Mouse (Mus musculus) kidney, postnatal 4 days (tissue): ENCODE data around the gene Itih3.

Experiments
- DNase-seq, 2 experiments: peaks; one replicate each; pipeline ENCODE4 v3.0.0; 2021; ENCODE audit warnings: mixed read lengths in 2 of 2

Gene Itih3

DNA sequence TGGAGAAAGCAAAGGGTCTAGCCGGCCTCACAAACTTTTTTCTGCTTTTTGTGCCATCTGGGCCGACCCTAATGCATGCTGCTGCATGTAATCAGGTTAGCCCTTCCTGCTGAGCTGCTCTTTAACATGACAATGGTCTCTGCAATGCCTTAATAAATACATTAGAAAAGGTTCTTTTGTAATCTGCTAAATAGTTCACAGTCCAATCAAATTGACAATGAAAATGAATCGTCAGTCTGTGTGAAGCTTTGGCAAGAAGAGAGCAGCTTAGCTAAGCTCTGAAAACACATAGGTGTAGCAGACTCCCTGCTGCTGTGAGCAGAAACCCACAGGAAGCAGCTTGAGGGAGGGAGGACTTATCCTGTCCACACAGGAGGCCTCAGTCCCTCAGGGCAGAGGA, 23.6 kb downstream of the Itih3 start:
- no peak for DNase-seq

DNA sequence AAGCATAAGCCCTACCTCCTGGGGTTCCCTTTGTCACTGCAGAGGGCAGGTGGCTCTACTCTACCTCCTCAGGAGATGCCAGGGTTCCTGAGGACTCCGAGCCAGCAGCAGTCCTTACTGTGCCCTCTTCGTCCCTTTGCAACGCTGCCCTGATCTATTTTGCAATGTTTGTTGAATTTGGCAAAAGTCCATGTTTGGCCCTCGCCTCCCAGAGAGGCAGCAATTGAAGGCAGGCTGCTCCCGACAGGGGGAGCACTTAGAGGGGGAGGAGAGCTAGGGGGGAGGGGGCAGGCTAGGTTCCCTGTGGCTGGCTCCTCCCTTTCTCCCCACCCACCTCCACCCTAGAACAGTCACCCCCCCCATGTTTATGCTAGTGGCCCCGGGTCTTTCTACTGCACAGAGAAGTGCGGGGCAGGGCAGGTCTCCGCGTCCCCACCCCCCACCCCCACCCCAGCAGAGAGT, 35.3 kb downstream of the Itih3 start:
- DNase-seq: peak; percentile 69 to 77

DNA sequence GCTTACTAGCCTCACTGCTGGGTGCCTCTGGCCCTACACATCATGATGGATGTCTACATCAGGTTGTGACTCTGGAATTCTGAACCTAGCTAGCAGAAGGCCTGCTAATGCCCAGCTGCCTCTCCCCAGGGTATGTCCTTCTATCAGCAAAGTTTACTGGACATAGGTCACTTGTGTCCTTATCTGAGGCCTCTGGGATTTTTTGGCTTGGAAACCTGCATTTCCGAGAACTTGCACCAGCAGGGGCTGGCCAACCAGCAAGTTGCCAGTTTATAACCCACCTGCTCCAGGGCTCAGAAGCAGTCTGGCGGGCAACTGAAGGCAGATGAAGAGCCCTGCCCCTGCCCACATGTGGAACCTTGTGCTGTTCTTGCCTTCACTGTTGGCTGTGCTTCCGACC, 37.4 kb downstream of the Itih3 start, which contains the start of gene Itih4:
TSS of gene Itih4 (plus strand) at position 273 of the 400 bp plus-strand sequence.
- DNase-seq: no peak

DNA sequence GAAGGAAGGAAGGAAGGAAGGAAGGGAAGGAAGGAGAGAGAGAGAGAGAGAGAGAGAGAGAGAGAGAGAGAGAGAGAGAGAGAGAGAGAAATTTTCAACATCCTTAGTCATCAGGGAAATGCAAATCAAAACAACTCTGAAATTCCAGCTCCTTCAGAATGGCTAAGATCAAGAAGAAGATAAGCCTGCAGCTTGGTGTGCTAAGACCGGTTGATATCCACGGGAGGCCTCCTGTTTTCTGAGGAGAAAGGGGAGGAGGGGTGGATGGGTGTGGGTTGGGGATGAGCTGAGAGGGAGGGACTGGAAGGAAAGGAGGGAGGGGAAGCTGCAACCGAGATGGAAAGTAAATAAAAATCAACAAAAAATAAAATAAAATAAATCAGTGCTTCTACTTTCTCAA, 38.3 kb downstream of the Itih3 start:
- no peak for DNase-seq

DNA sequence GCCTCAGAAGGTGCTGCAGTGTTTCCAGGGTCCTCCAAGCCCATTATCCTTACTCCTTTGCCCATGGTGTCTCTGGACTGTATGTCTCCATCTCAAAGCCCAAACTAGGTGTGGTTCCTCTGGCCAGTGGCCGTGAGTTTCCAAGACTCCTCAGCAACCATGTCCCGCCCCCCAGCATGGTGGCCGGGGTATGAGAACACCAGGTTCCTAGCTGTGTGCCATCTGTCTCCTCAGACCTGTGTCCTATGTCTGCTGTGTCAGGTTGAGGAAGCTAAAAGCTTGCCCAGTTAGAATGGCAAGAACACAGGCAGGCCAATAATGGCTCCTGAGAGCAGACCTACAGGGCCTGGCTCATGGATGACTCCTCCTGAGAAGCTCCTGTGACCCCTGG, 41.8 kb downstream of the Itih3 start:
- no peak for DNase-seq

DNA sequence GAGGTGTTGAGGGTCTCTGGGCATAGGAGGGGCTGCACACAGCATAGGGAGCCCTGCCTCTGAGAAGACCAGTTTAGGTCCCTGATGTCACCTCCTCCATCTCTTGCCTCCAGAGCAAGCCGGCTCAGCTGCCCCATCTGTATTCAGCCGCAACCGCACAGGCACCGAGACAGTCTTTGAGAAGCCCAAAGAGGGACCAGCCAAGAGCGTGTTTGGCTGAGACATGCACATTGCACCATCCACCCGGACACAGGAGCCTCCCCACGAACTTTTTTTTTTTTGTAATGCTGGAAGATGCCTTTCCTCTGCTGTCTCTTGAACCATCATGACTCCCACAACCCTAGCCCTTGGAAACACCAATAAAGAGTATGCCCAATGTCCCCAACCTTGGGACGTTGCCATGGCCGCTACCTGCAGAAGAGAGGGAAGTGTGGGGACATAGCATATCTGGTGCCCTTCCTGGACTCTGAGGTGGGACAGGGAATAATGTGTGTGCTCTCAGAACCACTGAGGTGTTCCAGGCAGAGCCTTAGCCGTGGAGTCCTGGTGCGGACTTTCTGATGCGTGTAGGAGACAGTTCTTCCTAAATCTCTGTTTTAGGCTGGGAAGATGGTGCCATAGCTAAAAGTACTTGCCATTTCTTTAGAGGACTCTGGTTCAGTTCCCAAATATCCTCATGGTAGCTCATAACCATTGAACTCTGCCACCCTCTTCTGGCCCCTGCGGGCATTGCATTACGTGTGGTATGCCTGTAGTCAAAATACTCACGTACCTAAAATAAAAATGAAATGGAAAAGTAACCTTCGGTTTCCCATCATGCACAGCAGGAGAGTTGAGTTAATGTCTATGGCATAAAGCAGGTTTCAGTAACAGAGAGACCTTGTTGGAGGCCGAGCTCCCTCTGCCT, 42.5 kb downstream of the Itih3 start:
- DNase-seq: peak; percentile 84 to 85

DNA sequence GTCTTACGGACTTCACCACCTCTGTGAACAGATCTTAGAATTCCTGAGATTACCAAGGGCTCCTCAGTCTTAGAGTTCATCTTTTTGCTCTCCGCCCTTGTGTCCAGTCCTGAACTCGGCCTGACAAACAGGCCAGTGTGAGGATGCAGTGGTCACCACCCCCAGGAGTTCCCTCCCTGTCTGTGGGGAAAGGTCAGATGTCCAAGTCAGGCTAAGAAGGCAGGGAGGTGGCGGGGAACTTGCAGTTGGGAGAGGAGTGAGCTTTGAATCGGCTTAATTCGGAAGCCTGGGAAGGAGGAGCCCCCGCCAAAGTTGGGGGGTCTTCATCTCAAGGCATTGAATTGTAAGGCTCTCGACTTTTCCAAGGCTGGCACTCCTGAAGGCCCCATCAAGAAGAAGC, 43.3 kb downstream of the Itih3 start:
- DNase-seq: no peak

DNA sequence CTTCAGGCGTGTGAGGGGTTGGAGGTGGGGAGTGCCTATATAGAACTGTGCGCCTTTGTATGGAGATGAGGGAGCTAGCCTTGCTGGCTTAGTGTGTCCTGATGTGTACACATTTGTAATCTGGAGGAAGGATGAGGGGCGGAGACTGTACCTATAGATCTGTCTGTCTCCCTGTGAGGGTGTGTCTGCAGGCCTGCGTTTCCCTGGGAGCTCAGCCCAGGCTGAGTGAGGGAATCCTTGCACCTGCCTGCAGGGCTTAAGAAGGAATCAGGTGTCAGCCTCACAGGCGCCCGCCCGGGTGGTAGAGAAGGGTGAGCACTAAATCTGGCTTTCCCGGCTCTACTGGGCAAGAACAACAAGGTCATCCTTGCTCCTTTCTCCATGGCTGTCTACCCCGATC, 43.8 kb downstream of the Itih3 start:
- DNase-seq: peak in 1 of 2 experiments; percentile 47

DNA sequence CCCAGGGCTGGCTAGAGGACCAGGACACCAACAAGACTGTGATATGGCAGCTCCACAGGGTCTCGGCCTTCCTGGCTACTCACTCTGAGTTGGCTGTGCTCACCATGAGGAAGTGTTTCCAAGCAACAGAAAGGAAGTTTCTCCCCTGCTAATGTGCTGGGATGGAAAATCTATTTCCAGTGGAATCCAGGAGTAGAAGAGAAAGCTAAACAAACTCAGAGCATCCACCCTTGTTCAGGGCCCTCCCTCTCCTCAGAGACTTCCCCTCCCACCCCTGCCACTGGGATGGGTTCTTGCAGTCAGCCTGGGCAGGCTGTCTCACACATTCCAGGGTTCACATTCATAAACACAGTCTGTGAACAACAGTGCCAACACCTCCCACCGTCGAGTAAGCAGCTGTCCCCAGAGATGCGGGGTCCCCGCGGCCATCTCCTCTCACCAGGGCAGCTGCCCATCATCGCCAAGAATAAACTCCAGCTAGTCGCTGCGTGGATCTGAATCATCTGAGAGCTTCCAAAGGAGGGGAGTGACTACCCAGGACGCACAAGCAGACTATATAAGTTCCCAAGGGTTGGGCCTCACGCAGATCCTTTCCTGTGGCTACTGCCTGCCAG, 44.5 kb downstream of the Itih3 start, which contains the start of gene Mustn1:
TSS of gene Mustn1 (plus strand) at position 243 of the 614 bp plus-strand sequence.
- peak; percentile 34 to 55 for DNase-seq

DNA sequence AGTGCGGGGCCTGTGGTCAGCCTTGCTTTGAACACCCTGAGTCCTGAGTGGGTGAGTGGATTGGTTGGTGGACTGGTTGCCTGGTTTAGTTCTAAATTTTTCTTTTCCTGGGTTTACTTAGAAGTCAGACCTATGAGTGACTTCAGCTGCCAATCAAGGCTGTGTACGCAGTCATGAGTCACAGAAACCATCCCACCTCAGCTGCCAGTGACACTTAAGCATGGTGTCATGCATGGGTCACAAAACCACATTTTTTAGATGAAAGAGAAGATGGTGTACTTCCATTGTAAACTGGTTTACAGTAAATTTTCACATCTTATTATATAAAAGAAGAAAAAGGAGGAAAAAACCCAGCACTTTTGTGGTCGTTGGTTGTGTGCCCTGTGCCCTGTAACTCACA, 45.7 kb downstream of the Itih3 start:
- DNase-seq: no peak

DNA sequence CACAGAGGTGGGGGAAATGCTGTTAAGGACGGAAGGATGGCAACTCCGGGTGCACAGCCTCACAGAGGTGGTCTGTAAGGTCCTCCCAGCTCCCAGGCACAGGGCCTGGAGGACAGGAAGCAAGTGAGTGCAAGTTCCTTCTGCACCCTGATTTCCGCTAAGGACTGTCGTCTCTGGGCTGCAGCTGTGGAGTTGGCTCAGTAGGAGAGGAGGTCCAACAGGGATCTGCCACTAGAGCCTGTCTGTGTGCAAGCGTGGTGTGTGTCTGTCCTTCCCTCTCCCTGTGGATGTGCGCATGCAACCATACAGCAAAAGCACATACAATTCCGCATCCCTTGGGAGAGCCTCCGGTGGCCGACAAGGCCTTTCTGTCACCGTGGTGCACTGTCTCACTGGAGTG, 47.1 kb downstream of the Itih3 start:
- DNase-seq: no peak

DNA sequence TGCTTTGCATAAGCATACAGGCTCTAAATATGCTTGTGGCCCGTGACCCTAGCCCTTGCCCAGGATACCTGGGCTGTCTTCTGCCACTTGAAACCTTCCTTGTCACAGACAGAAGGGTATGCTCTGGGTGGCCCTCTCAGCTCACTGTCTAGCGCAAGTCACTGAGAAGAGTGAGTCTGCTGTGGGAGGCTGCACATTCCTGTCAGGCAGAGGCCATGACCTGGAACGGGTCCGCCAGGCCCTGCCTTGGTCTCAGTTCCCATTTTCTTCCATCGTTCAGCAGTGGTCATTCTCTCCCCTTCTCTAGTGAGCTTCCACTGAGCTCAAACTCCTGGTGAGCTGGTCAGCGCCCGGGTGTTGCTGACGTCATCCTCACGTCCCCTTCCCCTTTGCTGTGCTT, 47.6 kb downstream of the Itih3 start:
- peak; percentile 54 to 70 for DNase-seq

DNA sequence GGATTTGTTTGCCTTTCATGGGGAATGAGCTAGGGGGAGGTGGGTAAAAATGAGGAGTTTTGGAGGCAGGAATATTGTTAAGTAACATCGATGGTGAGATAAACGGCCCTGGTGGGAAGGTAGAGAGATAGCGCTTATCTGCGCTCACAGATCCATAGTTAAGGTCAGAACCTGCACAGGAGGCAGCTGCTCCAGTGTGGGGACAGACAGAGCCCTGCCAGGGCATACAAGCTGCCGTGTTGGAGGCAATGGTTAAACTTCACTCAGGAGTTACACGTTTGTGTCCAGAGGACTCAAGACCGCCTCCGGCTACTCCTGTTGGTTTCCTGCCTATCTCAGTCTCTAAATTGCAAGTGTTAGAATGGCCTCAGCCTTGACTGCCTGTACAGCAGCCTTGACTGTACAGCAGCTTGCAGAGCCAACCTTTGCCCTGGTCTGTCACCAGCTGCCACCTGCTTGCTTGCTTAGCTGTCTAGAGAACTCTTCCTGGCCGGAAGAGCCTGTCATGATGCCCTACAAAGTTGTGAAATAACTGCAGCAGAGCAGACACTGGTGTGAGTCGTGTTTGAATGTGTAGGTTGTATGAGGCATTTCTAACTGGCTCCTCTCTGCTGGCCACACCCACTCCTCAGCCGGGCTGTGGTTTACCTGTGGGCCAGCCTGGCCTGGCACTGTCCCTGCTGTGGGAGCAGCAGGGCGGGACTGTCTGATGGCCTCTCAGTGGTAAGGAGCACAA, 48.3 kb downstream of the Itih3 start:
- DNase-seq: peak in 1 of 2 experiments; percentile 45

DNA sequence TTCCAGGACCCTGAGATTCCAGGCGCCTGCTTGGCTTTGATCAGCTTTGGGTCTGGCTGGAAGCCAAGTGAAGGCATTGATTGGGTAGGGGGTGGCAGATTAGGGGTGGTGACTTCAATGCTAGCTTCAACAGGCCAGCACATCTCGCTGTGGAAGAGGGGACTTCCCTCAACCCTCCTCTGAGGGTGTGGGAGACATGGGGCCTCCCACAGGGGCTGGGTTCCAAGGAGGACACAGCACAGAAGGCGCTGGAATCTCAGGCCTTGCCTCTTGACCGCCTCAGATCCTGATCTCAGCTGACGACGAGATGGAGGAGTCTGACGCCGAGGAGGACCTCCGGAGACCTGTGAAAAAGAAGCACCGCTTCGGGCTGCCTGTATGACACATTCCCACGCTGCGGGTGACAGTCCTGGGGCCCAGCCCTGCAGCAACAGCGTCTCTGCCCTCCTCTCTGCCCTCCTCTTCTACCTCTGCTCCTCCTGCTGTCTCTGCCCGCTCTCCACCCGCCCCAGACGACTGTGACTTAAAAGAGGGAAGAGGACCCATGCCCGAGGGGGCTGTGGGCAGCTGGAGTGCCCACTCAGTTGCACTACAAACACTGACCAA, 49.4 kb downstream of the Itih3 start:
- peak; percentile 36 to 54 for DNase-seq

DNA sequence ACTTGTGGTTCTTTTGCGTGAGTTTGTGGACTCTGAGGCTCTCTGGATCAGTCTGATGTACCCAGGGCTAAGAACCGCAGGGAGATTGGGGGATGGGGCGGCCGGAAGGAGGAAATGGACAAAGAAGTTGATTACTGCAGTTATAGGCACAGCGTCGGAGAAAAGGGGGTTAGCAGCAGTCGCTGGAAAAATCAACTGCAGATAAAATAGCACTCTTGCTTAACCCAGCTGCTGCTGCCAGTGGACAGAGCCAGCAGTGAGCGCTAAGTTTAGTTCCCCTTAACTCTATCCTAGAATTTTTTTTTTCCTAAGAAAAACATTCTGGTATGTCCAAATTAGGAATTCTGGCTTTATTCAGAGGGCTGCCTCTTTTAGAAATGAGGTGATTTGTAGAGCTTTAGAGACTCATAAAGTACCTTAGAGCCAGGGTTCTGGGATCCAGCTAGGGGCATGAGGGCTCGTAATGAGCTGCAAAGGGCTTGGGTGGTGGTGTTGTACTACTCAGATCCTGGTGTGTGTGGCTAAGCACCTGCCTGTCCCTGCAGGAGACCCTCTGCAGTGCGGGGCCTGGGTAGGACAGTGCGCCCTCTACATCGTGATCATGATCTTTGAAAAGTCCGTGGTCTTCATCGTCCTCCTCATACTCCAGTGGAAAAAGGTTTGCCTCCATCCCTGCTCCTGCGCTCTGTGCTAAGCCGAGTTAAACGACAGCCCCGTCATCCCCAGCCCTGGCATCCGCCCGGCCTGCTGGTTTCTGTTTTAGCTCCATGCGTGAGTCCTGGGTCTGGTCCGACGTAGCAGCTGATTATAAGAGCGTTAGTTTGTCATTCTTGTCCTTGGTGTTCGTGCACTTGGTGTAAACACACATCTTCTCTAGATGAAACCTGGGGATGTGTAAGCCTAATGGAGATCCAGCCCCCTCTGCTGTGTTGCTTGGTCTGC, 53.1 kb downstream of the Itih3 start:
- DNase-seq: peak; percentile 62 to 69

DNA sequence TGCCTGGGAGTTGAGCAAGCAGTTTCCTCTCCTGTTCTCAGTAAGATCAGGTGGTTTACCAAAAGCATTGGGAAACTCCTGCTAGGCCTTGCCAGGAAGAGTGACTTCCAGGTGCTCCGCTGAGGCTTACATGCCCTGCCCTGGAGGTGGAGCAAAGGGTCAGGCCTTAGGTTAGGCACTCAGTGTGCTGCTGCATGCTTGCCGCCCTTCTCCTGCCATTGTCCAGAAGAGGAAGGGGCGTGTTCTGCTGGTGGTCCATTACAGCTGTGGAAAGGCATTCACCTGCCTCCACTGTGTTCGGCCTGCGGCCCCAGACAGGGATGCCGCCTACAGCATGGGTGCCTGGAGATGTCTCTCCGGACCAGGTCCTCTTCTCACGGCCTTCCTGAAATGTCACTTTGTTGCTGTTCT, 54.2 kb downstream of the Itih3 start:
- no peak for DNase-seq

DNA sequence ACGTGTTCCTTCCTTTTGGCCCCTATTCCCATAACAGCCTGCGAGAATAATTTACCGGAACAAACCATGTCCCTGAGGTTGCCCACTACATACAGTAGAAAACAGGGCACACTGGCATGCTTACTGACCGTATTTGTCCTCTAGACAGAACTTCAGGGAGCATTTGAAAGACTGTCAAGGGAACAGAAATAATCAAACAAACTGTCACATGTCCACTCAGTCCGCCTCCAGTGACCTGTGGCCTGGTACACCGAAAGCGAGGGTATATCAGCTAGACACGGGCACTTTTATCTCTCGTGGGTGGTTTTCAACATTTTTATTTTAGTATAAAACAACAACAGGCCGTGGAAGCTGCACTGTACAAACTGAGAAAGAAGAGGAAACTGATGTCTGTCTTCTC, 54.7 kb downstream of the Itih3 start:
- no peak for DNase-seq

DNA sequence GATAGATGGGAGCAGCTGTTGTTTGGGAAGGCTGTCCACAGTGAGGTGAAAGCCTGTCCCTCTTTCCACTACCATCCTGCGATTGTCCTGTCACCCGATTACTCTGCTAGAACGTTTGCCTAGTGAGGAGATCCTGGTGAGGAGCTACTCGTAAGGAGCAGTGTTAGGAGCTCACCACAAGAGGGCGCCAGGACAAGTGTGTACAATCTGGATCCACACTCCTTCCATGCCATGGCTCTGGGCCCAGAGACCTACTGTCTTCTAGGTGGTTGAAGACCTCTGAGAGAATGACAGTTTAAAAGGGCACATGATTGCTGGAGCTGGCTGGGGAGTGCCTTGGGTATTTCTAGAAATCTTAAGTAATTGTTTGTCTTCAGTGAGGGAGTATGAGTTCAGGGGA, 56.5 kb downstream of the Itih3 start:
- peak; percentile 86 to 89 for DNase-seq

DNA sequence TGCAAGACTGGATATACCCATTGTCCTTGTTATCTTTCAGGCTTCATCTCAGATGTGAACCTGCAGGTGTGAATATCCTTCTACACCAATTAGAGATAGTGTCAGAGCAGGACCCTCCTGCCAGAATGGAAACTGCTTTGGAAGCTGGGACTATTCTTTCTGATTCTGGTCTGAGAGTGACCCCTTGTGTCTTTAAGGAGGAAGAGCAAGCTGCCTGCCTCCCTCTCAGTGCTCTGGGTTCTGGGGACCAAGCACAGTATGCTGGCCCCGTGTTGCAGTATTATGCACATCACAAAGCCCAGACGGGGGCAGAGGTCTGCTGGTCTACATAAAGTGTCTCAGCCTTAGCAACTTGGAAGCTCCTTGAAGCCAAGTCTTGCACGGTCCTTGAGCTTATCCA, 58.2 kb downstream of the Itih3 start:
- DNase-seq: no peak

DNA sequence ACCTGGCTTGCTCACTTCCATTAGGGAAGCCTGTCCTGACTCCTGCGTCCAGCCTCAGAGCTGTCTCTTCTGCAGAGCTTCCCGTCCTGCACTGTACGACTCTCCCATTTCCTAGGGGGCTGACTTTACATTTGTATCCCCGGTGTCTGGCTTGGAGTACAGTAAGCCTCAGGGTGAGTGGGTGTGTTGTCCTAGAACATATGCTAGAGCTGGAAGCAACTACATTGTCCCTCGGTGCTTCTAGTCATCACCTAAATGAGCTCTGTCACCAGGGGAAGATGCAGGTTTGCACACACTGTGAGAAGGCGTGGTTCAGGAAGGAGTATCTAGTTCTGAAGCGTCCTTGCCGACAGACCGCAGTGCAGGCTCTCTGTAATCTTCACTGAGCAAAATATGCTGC, 61.2 kb downstream of the Itih3 start:
- no peak for DNase-seq

DNA sequence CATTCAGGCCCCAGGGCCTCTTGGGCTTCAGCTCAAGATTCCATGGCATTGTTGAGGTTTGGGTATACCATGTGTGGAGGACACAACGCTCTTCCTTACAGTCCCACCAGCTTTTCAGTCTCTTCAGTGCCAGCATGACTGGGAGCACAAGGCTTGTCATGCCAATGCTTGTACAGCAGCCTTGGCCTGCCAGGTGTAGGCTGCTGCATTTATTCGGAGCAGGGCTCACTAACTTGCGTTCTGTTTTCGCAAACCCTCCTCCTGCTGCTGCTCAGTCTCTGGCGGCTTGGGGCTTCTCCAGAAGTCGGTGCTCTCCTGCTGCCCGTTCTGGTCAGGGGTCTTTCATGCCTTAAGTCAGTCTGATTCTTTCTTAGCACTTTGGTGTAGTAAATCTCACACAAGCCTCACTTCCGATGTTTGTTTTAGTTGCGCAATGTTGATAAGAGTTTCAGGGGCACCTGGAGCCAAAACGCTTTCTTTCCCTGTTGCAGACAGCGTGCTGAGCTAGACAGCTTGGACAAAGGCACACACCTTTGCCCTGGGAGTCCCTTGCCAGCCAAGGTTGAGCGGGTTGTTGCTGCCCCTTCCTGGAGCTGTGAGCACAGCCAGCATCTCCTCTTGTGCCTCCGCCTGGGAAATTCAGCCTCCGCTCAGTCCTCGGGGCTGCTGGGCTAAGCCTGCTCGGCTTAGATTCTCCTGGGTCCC, 62.0 kb downstream of the Itih3 start:
- DNase-seq: no peak
